Mouse (Mus musculus): ENCODE data around the gene Fus.

GRCm38 (mm10) chr7:127978856-127979255 lies 11.6 kb downstream of the Fus start:
- TF ChIP-seq EP300 (IDR thresholded peaks at IDR 0.05; ENCODE audit: low read depth) (no peak), CTCF (IDR thresholded peaks at IDR 0.05; ENCODE audit: low read depth) (no peak)

Measured in liver, postnatal 0 days (tissue).